Mouse (Mus musculus) limb, embryonic 11.5 days (tissue): ENCODE measurements around the gene Drd1. TPM values are rescaled to one million over a fixed set of nuclear protein-coding genes. Genes with fewer than 3 reads are reported as not detected.

Experiments used
- polyA plus RNA-seq: library from polyadenylated mRNA; unstranded; fragments of >200 nt; fragmentation: Nextera tagmentation; extraction: Ambion mirVana; gene quantifications from 2 replicates; pipeline ENCODE4 v1.2.1, GENCODE M21; 2014

Drd1 gene
- polyA plus RNA-seq, 1 experiment from 2014 or later, result not detected

Other genes with a start within 250 kb of the Drd1 start
- gene Sfxn1, start 16.2 kb upstream of the Drd1 start, polyA plus RNA-seq, result 66.6 and 70.1 TPM in 2 replicates
- gene Hrh2, start 136.4 kb upstream of the Drd1 start, polyA plus RNA-seq, result not detected in 2 replicates